Mouse (Mus musculus): ENCODE results near the gene Txndc9. TPM values are rescaled to one million over a fixed set of nuclear protein-coding genes. Genes with fewer than 3 reads are reported as not detected.

Txndc9 gene
- total and polyA plus RNA-seq, 3 experiments: 65.5 to 102 (median 74.6) TPM

DNA sequence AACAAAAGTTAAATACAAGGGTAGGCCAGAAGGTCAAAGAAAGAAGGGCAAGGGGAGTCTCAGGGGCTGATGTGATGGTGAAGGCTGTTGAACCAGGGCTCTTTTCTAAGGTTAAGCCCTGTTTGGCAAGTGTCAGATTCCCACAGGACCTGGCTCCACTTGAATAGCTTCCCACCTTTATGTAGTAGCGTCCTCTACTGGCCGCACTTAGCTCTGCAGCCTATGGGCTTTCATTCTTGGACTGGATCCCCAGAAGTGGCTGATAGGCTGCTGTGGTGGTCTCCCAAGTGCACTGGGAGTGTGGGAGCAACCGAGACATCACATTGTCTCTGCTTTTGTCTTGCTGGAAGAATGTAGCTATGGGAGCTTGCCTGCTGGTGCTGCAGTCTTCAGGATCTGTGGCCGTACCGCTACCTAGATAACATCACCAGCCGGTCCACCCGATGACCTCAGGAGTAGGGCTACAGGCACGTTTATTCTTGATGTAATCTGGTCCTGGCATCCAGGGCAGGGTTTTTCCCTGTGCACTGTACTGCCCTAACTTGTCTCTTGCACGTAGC, 11.8 kb downstream of the Txndc9 start:
- H3K4me3 ChIP-seq (ENCODE audit: control insufficient read depth in 1 of 2, insufficient read depth in 1 of 2, low read depth in 2 of 2, low read length in 2 of 2): no peak overlapping the region
- H3K9me3 ChIP-seq (replicated peaks; ENCODE audit: insufficient read depth, low read length): no peaks in the 10 kb centered on the region
- no peaks in the 10 kb centered on the region for H3K27me3 ChIP-seq (ENCODE audit: control insufficient read depth in 1 of 2, insufficient read depth in 2 of 2, low read length in 2 of 2)
- no peaks in the 10 kb centered on the region for H3K79me2 ChIP-seq (ENCODE audit: control insufficient read depth, insufficient read depth, low read length, poor library complexity)
- TF ChIP-seq SMC3 (IDR thresholded peaks at IDR 0.05; ENCODE audit: low read depth, low read length) (peak; percentile 45), CTCF (IDR thresholded peaks at IDR 0.05 in 2 of 3, conservative IDR thresholded peaks at IDR 0.05 in 1 of 3; ENCODE audit: control insufficient read depth in 1 of 3, insufficient read depth in 1 of 3, low read depth in 2 of 3, low read length in 3 of 3, poor library complexity in 1 of 3, severe bottlenecking in 1 of 3) (peak; percentile 77 to 91 (median 83)), ZC3H11A (IDR thresholded peaks at IDR 0.05; ENCODE audit: low read depth, low read length) (0 out of 2 replicates have a peak, but pooled peaks have one; percentile 17), RAD21 (IDR thresholded peaks at IDR 0.05; ENCODE audit: low read depth, low read length) (peak; percentile 59), MXI1 (IDR thresholded peaks at IDR 0.05; ENCODE audit: low read depth, low read length) (no peak)
- H3K36me3 ChIP-seq (ENCODE audit: control insufficient read depth in 1 of 2, insufficient read depth in 2 of 2, low read length in 2 of 2): peaks cover 0 to 3% of the 10 kb centered on the region in 2 experiments; a peak in 2 of 4 replicates
- DNase-seq (ENCODE audit: low read depth, low spot score): peak; percentile 77
- H3K9ac ChIP-seq (ENCODE audit: control insufficient read depth, low read depth, low read length, poor library complexity, severe bottlenecking): no peak overlapping the region
- no peaks in the 10 kb centered on the region for H3K4me1 ChIP-seq (ENCODE audit: control insufficient read depth in 1 of 2, insufficient read depth in 2 of 2, low read length in 2 of 2)
- H3K27ac ChIP-seq (ENCODE audit: control insufficient read depth, low read depth, low read length): no peak overlapping the region

DNA sequence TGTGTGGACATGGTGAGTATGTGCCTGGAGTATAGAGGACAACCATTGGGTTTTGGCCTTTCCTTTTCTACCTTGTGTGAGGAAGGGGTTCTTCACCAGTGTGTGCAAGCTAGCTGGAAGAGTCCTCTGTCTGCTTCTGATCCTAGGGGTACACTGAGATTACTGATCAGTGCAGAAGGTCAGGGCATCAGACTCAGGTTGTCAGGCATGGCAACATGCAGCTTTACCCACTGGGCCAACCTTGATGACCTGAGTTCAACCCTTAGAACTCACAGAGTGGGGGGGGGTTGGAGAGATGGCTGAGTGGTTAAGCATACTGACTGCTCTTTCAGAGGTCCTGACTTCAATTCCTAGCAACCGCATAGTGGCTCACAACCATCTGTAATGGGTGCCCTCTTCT, 13.4 kb downstream of the Txndc9 start:
- Histone ChIP-seq H3K27ac (ENCODE audit: control insufficient read depth, low read depth, low read length) (no peak overlapping the region), H3K36me3 (ENCODE audit: control insufficient read depth in 1 of 2, insufficient read depth in 2 of 2, low read length in 2 of 2) (no peaks in the 10 kb centered on the region; a peak in 2 of 4 replicates), H3K79me2 (ENCODE audit: control insufficient read depth, insufficient read depth, low read length, poor library complexity) (no peaks in the 10 kb centered on the region), H3K9ac (ENCODE audit: control insufficient read depth, low read depth, low read length, poor library complexity, severe bottlenecking) (no peak overlapping the region), H3K9me3 (replicated peaks; ENCODE audit: insufficient read depth, low read length) (no peaks in the 10 kb centered on the region), H3K4me3 (ENCODE audit: control insufficient read depth in 1 of 2, insufficient read depth in 1 of 2, low read depth in 2 of 2, low read length in 2 of 2) (no peak overlapping the region), H3K27me3 (ENCODE audit: control insufficient read depth in 1 of 2, insufficient read depth in 2 of 2, low read length in 2 of 2) (no peaks in the 10 kb centered on the region), H3K4me1 (ENCODE audit: control insufficient read depth in 1 of 2, insufficient read depth in 2 of 2, low read length in 2 of 2) (no peaks in the 10 kb centered on the region)
- TF ChIP-seq TCF12 (IDR thresholded peaks at IDR 0.05; ENCODE audit: low read depth, low read length) (no peak), CHD1 (IDR thresholded peaks at IDR 0.05; ENCODE audit: low read depth, low read length) (no peak), ZKSCAN1 (IDR thresholded peaks at IDR 0.05; ENCODE audit: low read depth, low read length) (no peak), GATA1 (IDR thresholded peaks at IDR 0.05; ENCODE audit: low read depth, low read length) (no peak), MAFK (IDR thresholded peaks at IDR 0.05; ENCODE audit: borderline replicate concordance, low read depth, low read length) (no peak), NELFE (IDR thresholded peaks at IDR 0.05; ENCODE audit: low read depth, low read length) (no peak), RAD21 (IDR thresholded peaks at IDR 0.05; ENCODE audit: low read depth, low read length) (no peak), MYB (IDR thresholded peaks at IDR 0.05; ENCODE audit: low read depth, low read length) (no peak), BHLHE40 (IDR thresholded peaks at IDR 0.05; ENCODE audit: borderline replicate concordance, low read depth, low read length) (no peak), ETS1 (IDR thresholded peaks at IDR 0.05; ENCODE audit: low read depth, low read length) (no peak), ZNF384 (IDR thresholded peaks at IDR 0.05; ENCODE audit: low read depth, low read length) (no peak), UBTF (IDR thresholded peaks at IDR 0.05; ENCODE audit: borderline replicate concordance, insufficient read depth, low read depth, low read length) (no peak), MAZ (IDR thresholded peaks at IDR 0.05; ENCODE audit: low read depth, low read length) (no peak), TBP (IDR thresholded peaks at IDR 0.05; ENCODE audit: low read depth, low read length) (no peak), HCFC1 (IDR thresholded peaks at IDR 0.05; ENCODE audit: low read depth, low read length) (no peak), SIN3A (IDR thresholded peaks at IDR 0.05; ENCODE audit: low read length) (no peak), E2F4 (IDR thresholded peaks at IDR 0.05; ENCODE audit: borderline replicate concordance, low read depth, low read length) (no peak), MXI1 (IDR thresholded peaks at IDR 0.05; ENCODE audit: low read depth, low read length) (no peak), RCOR1 (IDR thresholded peaks at IDR 0.05; ENCODE audit: low read depth, low read length) (no peak), USF2 (IDR thresholded peaks at IDR 0.05; ENCODE audit: borderline replicate concordance in 1 of 2, insufficient read depth in 1 of 2, low read depth in 1 of 2, low read length in 2 of 2) (no peak)
- DNase-seq (ENCODE audit: low read depth, low spot score): no peak

Measured in MEL (cell line).